Mouse (Mus musculus) bone marrow macrophage, adult 2 months (primary cell): ENCODE results near the gene Pcp2. TPM values are rescaled to one million over a fixed set of nuclear protein-coding genes. Genes with fewer than 3 reads are reported as not detected.
A peak's percentile ranks its signal among the peaks of the same experiment; 100 is the strongest.
"Not testable (repeated sequence)": the region's sequence is repeated elsewhere in the genome, so short reads cannot be mapped to it uniquely, and the experiment has no call there.

Experiments
- H3K27ac ChIP-seq: 2 replicates; pipeline ENCODE4 v1.5.1; 2012; ENCODE audit warnings: low read depth, low read length; ENCODE audit not compliant: insufficient read depth
- H3K4me1 ChIP-seq: 2 replicates; pipeline ENCODE4 v1.6.1; 2012; ENCODE audit warnings: low read length; ENCODE audit not compliant: control insufficient read depth, insufficient read depth
- H3K4me3 ChIP-seq: 2 replicates; pipeline ENCODE4 v1.5.1; 2012; ENCODE audit warnings: mild to moderate bottlenecking, low read length, moderate library complexity; ENCODE audit not compliant: insufficient read depth
- CTCF ChIP-seq: IDR thresholded peaks from 2 replicates; pipeline ENCODE4 v1.5.1; 2012; ENCODE audit warnings: low read depth, mild to moderate bottlenecking, low read length, moderate library complexity
- POLR2A ChIP-seq: IDR thresholded peaks from 2 replicates; pipeline ENCODE4 v1.6.1; 2012; ENCODE audit warnings: mild to moderate bottlenecking, low read depth, low read length, borderline replicate concordance
- polyA plus RNA-seq: library from polyadenylated mRNA; stranded (reverse); fragments of >200 nt; gene quantifications from 2 replicates; pipeline ENCODE4 v1.2.4, GENCODE M21; 2012; ENCODE audit not compliant: missing spikeins, insufficient read depth, insufficient read length

The Pcp2 gene
- polyA plus RNA-seq, 1 experiment, result not detected

DNA sequence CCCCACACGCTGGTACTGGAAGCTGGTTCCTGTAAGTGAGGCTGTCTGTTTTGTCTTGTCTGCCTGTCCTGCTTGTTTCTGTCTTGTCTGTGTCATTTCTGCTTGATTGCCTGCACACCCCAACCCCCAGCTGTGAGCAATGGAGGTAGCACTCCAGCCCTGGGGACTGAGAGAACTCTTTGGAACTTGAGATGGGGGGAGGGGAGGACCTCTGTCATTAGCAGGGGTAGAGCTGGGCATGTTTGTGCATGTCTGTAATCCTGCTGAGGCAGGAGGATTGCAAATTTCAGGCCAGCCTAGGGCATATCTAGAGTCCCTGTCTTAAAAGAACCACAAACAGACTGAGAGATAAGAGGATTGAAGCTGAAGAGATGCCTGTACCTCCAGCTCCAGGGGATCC is 26.1 kb downstream of the Pcp2 start:
- Histone ChIP-seq H3K4me1 (peaks cover 12% of the 10 kb centered on the region), H3K4me3 (no peak overlapping the region), H3K27ac (no peak overlapping the region)
- TF ChIP-seq POLR2A, result no peak

- Histone ChIP-seq H3K4me1 (peaks cover 21% of the 10 kb centered on the region), H3K27ac (no peak overlapping the region)
- TF ChIP-seq POLR2A, result no peak
- TF ChIP-seq CTCF, result no peak
Measured at GRCm38 (mm10) chr8:3598054-3598453, 27.3 kb downstream of the Pcp2 start.

DNA sequence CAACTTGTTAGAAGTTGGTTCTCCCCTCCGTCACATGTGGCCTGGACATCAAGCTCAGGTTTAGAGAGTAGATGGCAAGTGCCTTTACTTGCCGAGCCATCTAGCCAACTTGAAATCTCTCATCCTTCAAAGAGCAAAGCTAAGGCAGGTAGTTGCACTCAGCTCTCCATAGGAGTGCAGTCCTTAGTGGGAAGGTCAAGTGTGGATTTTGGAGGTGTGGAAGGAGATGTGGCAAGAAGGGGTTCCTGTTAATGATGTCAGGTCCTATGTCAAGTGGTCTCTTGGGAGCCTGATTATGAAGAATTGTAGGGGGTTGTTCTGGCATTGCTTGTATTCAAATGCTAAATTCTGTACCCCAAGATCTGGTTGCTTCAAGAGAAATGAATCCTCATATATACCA is 30.9 kb downstream of the Pcp2 start:
- Histone ChIP-seq H3K4me1 (peaks cover 19% of the 10 kb centered on the region), H3K27ac (no peak overlapping the region), H3K4me3 (no peak overlapping the region)
- no peak for TF ChIP-seq CTCF
- no peak for TF ChIP-seq POLR2A

More at GRCm38 (mm10) chr8:3598054-3598453, 27.3 kb downstream of the Pcp2 start:
- H3K4me3 ChIP-seq, result no peak overlapping the region

- Histone ChIP-seq H3K27ac (no peak overlapping the region), H3K4me1 (peaks cover 14% of the 10 kb centered on the region), H3K4me3 (no peak overlapping the region)
- TF ChIP-seq CTCF, result no peak
- TF ChIP-seq POLR2A, result no peak
Measured at GRCm38 (mm10) chr8:3593470-3593869, 31.9 kb downstream of the Pcp2 start.

- Histone ChIP-seq H3K4me3 (peak overlapping the region; percentile 59; the same call in 1 of the 2 replicates), H3K4me1 (peaks cover under 1% of the 10 kb centered on the region; the same call in 1 of the 2 replicates), H3K27ac (no peak overlapping the region)
- no peak for TF ChIP-seq CTCF
- no peak for TF ChIP-seq POLR2A
Measured at GRCm38 (mm10) chr8:3588258-3588633, 37.1 kb downstream of the Pcp2 start.

GRCm38 (mm10) chr8:3587391-3588257 is 37.7 kb downstream of the Pcp2 start:
- Histone ChIP-seq H3K4me3 (peak overlapping the region; percentile 59), H3K27ac (no peak overlapping the region), H3K4me1 (no peaks in the 10 kb centered on the region)
- no peak for TF ChIP-seq CTCF
- no peak for TF ChIP-seq POLR2A

DNA sequence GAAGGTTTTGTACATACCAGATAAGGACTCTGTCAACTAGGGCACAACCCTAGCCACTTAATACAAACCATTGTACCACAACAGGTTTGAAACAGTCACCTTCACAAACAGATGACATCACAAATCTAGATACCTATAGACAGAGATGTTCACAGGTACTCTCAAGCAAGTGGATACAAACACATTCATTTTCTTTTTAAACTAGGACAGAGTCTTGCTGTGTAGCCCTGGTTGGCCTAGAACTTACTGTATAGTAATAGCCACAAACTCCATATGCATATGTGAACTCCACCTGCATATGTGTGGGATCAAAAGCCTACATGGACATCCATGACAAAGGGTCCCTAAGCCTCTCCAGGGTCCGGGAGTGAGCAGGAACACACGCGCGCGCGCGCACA is 38.4 kb downstream of the Pcp2 start, which contains the start of gene Camsap3:
TSS of gene Camsap3 (plus strand) at position 301 of the 398 bp plus-strand sequence.
- Histone ChIP-seq H3K4me1 (no peaks in the 10 kb centered on the region), H3K27ac (no peak within 1 kb of the TSS), H3K4me3 (peak within 1 kb of the TSS; percentile 59)
- TF ChIP-seq POLR2A (no peak), CTCF (no peak)

GRCm38 (mm10) chr8:3586452-3586851 is 38.9 kb downstream of the Pcp2 start:
- H3K27ac ChIP-seq, result no peak overlapping the region
- no peaks in the 10 kb centered on the region for H3K4me1 ChIP-seq
- H3K4me3 ChIP-seq, result no peak overlapping the region
- no peak for TF ChIP-seq POLR2A
- no peak for TF ChIP-seq CTCF

DNA sequence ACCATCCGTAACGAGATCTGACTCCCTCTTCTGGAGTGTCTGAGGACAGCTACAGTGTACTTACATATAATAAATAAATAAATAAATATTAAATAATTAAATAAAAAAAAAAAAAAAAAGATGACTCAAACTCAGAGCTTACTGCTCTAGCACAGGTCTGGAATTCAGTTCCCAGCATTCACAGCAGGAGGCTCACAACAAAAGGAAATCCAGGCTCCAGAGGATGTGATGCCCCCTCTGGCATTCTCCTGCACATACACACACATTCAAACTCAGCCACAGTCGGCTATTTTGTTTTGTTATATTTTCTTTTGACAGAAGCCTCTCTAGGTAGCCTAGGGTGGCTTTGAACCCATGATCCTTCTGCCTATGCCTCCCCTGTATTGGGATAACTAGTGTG is 43.4 kb downstream of the Pcp2 start:
- not testable (repeated sequence) for H3K4me3 ChIP-seq, H3K4me1 ChIP-seq, H3K27ac ChIP-seq
